ENCODE assay signal across 9 mouse cellular contexts in genomic region chr19:55198303-55198702, GRCm38 (mm10). TPM values are rescaled to one million over a fixed set of nuclear protein-coding genes. Genes with fewer than 3 reads are reported as not detected.
DNase-seq lines count a peak whose midpoint lies in the region; ATAC-seq and TF ChIP-seq lines count a peak whose summit lies in the region.
"Had no signal": no experiment of that assay in that cellular context is flagged by ENCODE, and none has a peak within 500 bp of the region (broad histone marks: within the 10 kb centered on the region; RNA-seq: fewer than 3 reads in every experiment).

No protein-coding gene starts in this region.

- H3K27me3 ChIP-seq in Patski = peaks cover 72% of the 10 kb centered on the region
- no peaks in the 10 kb centered on the region; the same call in 1 of the 2 replicates for H3K27me3 ChIP-seq in embryonic facial prominence, embryonic 13.5 days
- no peaks in the 10 kb centered on the region for H3K27me3 ChIP-seq in lung, embryonic 14.5 days (ENCODE audit: insufficient read depth, low read length)

- no peaks in the 10 kb centered on the region for H3K4me1 ChIP-seq in embryonic facial prominence, embryonic 13.5 days
- H3K4me1 ChIP-seq in lung, embryonic 14.5 days (ENCODE audit: insufficient read depth) = peaks cover 22% of the 10 kb centered on the region
- H3K4me1 ChIP-seq: limb, embryonic 15.5 days had no signal

- CTCF ChIA-PET in Patski (lab: Charles Lee) = interaction anchor here (0.7 to 2.0 kb wide), 17 partner anchors 8 to 1153 kb away, joined by 3 to 11 read pairs (median 3); no protein-coding TSS in a partner anchor

- peak; percentile 16 for DNase-seq in cerebellum, adult 8-10 months
- DNase-seq in cerebellum, adult 11-12 months = no peak
- no peak for DNase-seq in Patski (ENCODE audit: low read depth, low spot score)
- peak; percentile 61 to 84 for DNase-seq in heart, postnatal 14 days
- DNase-seq in kidney, postnatal 25 days = peak; percentile 54 to 85
- peak; percentile 92 for DNase-seq in lung, embryonic 14.5 days
- DNase-seq in right cerebral cortex, postnatal 10 days (ENCODE audit: low spot score in 2 of 2) = peak; percentile 62 to 77

- H3K36me3 ChIP-seq in embryonic facial prominence, embryonic 13.5 days = no peaks in the 10 kb centered on the region
- no peaks in the 10 kb centered on the region for H3K36me3 ChIP-seq in lung, embryonic 14.5 days (ENCODE audit: insufficient read depth)
- H3K36me3 ChIP-seq: limb, embryonic 15.5 days had no signal

- H3K27ac ChIP-seq in embryonic facial prominence, embryonic 13.5 days = no peak overlapping the region
- no peak overlapping the region for H3K27ac ChIP-seq in lung, embryonic 14.5 days (ENCODE audit: low read depth)
- H3K27ac ChIP-seq: limb, embryonic 15.5 days had no signal

- POLR2A ChIA-PET in Patski (lab: Charles Lee) = interaction anchor here (0.5 to 1.1 kb wide), 4 partner anchors 13 to 437 kb away, joined by 3 to 4 read pairs (median 4); no protein-coding TSS in a partner anchor

- H3K4me3 ChIP-seq in embryonic facial prominence, embryonic 13.5 days = no peak overlapping the region
- H3K4me3 ChIP-seq in lung, embryonic 14.5 days (ENCODE audit: low read depth, low read length) = no peak overlapping the region
- H3K4me3 ChIP-seq: limb, embryonic 15.5 days had no signal

- no peaks in the 10 kb centered on the region for H3K9me3 ChIP-seq in embryonic facial prominence, embryonic 13.5 days
- H3K9me3 ChIP-seq in lung, embryonic 14.5 days (ENCODE audit: low read depth, low read length) = no peaks in the 10 kb centered on the region
- H3K9me3 ChIP-seq: limb, embryonic 15.5 days had no signal

- in situ Hi-C loops in Patski (cut with MboI; ENCODE audit: low pct_unique_long_range_greater_than_20kb) = no loop called here

- 32% methylated on average over 5 of the region's 5 CpGs for WGBS in embryonic facial prominence, embryonic 13.5 days
- WGBS in lung, embryonic 14.5 days = 37% methylated on average over 5 of the region's 5 CpGs

- ATAC-seq in Patski = peak; percentile 66
- ATAC-seq in embryonic facial prominence, embryonic 13.5 days (ENCODE audit: insufficient number of reproducible peaks, insufficient read depth, low FRiP score, low TSS enrichment, low read depth) = no peak; the same call in 1 of the 2 replicates
- ATAC-seq in lung, embryonic 14.5 days (ENCODE audit: insufficient read depth) = peak; percentile 33; the same call in 1 of the 2 replicates

- intact Hi-C loops in heart, postnatal 14 days (cut with DNase I) = loop anchor here (1.0 to 10.0 kb wide), 2 partner anchors 124 to 1254 kb away; partner anchors contain the start of genes Bbip1 and Shoc2

- no peak overlapping the region for H3K9ac ChIP-seq in embryonic facial prominence, embryonic 13.5 days
- no peak overlapping the region for H3K9ac ChIP-seq in lung, embryonic 14.5 days
- H3K9ac ChIP-seq: limb, embryonic 15.5 days had no signal

- H3K4me2 ChIP-seq in embryonic facial prominence, embryonic 13.5 days = peak overlapping the region; percentile 34
- peak overlapping the region; percentile 12; the same call in 1 of the 2 replicates for H3K4me2 ChIP-seq in lung, embryonic 14.5 days
- H3K4me2 ChIP-seq: limb, embryonic 15.5 days had no signal

- peak; percentile 77 for TF ChIP-seq CTCF in Patski (IDR thresholded peaks at IDR 0.05)
- peak; percentile 90 for TF ChIP-seq CTCF in lung, embryonic 14.5 days (IDR thresholded peaks at IDR 0.05; ENCODE audit: low read depth)

RNA-seq across cellular contexts. Expression of gene Tectb, which starts 17.8 kb away (rescaled TPM):
- not detected for polyA plus RNA-seq in Patski (2021)
- polyA plus RNA-seq in embryonic facial prominence, embryonic 13.5 days (2015; fragmentation: Nextera tagmentation; extraction: Ambion mirVana) = not detected in 2 replicates
- under 1 TPM; 0.17 to 0.72 TPM for total RNA-seq in heart, postnatal 14 days (2021)
- not detected in 2 replicates for polyA plus RNA-seq in lung, embryonic 14.5 days (2014; fragmentation: Nextera tagmentation; extraction: Ambion mirVana)
- polyA plus RNA-seq: limb, embryonic 15.5 days had no signal

RNA-seq across cellular contexts. Expression of gene Gucy2g, which starts 42.7 kb away (rescaled TPM):
- 0.27 TPM for polyA plus RNA-seq in Patski (2021)
- 0.06 TPM in 1 of 2 replicates, not detected in the other for polyA plus RNA-seq in embryonic facial prominence, embryonic 13.5 days (2015; fragmentation: Nextera tagmentation; extraction: Ambion mirVana)
- total RNA-seq in heart, postnatal 14 days (2021) = under 1 TPM in 1 of 2 experiments, not detected in 1; 0.17 TPM
- not detected in 2 replicates for polyA plus RNA-seq in lung, embryonic 14.5 days (2014; fragmentation: Nextera tagmentation; extraction: Ambion mirVana)

RNA-seq across cellular contexts. Expression of gene Acsl5, which starts 53.4 kb away (rescaled TPM):
- polyA plus RNA-seq in Patski (2021) = 143 TPM
- polyA plus RNA-seq in embryonic facial prominence, embryonic 13.5 days (2015; fragmentation: Nextera tagmentation; extraction: Ambion mirVana) = 34.2 and 34.8 TPM in 2 replicates
- 10 to 100 TPM; 12.4 to 15.7 TPM for total RNA-seq in heart, postnatal 14 days (2021)
- 60.1 and 69.3 TPM in 2 replicates for polyA plus RNA-seq in lung, embryonic 14.5 days (2014; fragmentation: Nextera tagmentation; extraction: Ambion mirVana)

Comparison
In these comparisons a context has a peak if more than half of its experiments do, and no peak if none do; other contexts are left out.
1. DNase-seq: peak in cerebellum, adult 8-10 months (single experiment), heart, postnatal 14 days (2 of 2), kidney, postnatal 25 days (2 of 2), lung, embryonic 14.5 days (single experiment) and right cerebral cortex, postnatal 10 days (2 of 2); none in cerebellum, adult 11-12 months (single experiment) and Patski (single experiment).